Mouse (Mus musculus) testis, postnatal 14 days (tissue): ENCODE measurements around the gene Fancc.
A peak's percentile ranks its signal among the peaks of the same experiment; 100 is the strongest.

Source experiments
- DNase-seq: peaks from one replicate; pipeline ENCODE4 v3.0.0; 2021; ENCODE audit warnings: low spot score

The Fancc gene

DNA sequence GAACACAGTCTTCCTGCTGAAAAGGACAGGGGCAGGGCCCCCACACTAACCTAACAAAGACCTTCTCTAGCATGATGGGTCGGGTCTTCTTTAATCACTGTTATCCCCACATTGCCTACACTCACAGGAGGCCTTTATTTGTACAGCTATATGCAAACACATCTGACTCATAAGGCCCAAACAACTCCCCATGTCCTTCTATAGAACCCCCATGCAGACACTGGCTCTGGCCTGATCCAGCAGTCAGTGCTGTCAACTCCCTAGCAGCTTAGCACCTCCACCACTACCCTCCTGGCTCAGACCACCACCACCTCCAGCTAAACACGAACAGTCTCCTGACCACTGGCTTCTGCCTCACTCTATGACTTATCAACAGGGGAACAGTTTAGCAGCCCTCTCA lies 149.4 kb downstream of the Fancc start:
- DNase-seq: no peak

DNA sequence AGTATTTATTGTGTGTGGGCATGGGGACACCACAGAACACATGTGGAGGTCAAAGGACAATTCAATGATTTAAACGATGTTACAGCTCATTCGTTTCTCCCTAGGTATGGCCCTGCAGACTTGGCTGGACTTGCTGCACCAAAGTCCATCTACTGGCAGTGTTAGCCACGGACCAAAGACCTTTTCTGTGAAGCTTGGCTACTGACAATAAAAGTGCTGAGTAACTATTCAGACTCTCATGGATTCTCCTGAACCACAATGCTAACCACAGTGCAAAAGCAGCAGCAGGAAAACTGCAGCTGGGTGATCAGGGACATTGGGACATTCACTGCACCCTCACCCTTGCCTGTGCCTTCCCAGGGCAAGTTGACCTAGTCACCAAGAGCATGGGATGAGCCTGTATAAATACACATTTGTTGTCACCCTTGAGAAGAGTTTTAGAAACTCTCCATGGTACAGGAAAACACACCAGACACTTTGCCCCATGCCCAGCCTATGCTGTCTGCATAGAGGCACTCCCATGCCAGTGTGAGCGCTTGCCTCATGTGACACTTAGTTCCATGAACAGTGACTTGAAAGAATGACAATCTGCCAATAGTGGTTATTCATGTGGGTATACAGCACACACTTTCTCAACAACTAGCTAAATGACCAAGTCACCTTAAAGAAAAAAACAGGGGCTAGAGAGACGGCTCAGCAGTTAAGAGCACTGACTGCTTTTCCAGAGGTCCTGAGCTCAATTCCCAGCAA lies 151.4 kb downstream of the Fancc start:
- DNase-seq: no peak

DNA sequence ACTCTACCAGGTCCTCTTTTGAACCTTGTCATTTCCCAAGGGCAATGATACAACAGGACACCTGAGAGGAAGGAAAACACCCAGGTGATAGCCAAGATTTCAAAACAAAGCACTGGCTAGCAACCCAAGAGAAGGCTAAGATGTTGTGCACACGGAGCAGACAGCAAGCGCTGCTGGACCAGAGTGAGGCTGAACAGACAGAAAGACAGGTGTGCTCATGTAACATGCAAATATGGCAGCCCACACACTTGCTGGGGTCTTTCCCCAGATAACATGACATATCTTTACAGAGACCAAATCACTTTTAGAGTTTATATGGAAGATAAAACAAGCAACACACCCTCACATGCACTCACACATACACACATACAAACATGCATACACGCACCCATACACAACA lies 152.6 kb downstream of the Fancc start:
- DNase-seq: no peak

DNA sequence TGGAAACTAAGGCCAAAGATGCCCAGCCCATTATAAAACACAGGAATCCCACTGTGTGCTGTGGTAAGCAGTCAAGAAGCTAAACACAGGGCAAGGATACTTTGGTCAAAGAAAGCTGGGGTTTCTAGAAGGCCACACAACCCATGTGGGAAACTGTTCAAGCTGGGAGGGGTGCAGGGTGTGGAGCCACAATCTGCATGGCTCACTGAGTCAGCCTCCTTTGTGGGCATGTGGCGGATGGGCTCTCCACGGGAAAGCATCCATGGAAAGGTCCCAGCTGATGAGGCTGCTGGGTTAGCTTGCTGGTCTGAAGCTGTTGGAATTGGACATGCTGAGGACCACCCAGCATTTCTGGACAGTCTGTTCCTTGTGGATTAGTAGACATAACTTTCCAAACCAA lies 154.3 kb downstream of the Fancc start:
- peak; percentile 39 for DNase-seq

DNA sequence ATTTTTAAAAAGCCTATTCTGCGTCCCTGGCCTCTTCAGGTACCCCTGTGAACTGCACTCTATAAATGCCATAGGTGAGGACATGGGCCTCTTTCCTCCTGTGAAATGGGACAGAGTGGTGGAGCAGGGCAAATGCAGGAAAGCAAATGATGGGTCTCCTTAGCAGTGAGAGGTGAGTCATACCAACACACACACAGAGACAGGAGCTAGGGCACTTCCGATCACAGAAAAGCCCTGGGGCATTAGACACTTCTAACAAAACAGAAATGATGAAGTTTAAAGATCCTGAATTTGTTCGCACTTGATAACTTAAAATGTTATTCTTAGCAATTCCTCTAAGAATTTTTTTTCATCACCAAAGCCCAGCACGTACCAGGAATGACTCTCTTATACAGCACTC lies 157.1 kb downstream of the Fancc start:
- DNase-seq: no peak

DNA sequence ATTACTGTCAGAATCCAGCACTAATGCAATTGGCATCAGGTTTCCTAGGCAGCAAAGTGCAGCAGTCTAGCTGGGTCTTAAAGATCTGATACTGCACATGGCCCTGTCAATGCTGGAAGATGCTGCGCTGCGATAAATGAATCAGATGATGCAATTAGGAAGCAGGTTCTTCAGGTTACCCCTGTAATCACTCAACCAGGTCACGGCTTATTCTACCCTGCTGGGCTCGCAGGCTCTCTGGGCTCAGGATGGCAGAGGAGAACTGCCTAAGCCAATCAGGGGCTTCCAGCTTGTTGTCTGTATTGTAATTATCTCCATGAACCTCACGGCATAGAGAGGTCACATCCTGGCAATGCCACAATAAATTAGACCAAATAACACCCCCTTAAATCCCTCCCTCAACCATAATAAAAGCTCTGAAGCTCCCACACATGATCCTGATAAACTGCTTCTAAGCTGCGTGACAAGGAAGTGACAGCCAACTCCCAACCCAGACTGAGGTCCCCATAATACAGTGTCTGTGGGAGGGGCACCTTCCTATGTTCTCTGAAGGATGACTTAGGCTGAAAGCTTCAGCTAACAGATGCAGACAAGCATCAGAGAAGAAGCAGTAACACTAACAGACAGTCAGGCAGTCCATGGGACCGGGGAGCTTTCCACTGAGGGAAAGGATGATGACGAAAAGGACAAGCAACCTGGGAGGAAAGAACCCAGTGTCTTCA lies 159.7 kb downstream of the Fancc start:
- no peak for DNase-seq

DNA sequence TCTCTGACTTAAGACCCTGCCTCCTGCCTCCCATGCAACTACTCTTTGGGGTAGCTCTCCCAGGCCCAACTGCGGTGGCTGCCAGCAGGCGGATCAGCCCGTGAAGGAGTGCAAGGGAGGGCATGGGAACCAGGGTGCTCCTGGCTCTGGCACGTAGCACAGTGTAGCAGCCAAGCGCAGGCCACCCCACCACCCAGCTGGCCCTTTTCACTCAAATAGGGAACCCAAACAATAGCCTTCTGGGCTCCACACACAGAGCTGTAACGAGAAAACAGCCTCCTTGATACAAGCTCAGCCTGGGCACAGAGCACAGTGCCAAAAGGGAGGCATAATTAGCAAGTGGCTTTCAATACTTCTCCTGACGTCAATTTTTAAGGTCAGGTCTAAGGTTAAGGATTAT lies 160.7 kb downstream of the Fancc start:
- DNase-seq: no peak

DNA sequence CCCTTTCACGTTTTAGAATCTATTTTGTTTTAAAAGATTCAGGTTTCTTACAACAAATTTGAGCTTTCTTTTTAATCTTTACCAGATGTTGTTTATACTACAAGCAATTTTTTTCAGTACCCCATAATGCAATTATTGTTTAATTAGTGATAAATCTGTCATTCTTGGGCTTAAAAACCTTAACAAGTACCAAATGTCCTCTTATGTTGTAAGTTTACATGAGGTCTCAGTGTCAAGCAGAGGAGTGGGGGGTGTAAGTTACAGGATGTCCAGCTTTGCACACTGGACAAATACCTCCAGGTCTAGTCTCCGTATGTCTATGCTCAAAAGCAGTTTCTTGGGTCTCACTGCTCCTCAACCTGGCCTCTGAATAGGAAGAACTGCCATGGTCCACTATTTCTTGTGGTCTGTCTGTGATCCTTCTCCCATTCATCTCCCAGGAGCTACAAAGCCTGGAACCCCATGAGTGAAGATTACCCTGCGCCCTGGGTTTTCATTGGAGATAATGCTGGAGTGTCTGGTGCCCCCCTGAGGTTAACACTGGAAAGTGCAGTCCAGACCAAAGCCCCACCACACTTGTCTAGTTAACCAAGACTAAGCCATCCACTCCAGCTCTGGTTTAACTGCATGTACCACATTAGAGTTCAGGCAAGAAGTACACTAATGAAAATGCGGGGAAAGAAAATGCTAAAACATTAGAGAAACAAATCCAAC lies 161.5 kb downstream of the Fancc start:
- DNase-seq: no peak

DNA sequence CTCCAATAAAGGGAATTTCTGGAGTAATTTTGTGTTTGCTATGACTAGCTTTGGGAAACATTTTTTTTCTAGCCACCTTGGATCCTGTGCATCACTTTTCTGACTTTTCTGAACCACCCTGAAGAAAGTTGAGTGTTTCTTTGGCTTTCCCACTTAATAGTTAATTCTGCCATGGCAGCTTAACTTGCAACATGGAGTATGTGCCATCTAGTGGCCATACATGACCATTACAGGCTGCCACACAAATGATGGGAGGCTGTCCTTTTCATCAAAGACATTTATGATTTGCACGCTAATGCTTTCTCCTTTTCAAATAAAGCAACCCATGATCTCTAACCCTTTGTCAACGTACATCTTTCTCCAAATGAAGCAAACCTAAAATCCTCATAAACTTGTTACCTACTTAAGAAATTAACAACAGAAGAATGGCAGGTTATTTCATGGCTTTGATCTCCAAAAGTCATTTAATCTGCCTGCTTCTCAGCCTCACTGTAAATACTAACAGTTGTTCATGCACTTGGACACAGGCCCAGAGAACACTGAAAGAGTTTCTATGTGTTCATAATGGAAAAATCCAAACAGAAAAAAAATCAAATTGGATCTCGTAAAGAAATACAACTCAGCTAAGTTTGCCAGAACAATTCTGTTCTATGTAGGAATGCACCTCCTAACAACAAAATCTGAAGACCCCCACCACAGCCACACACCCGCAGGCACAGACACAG lies 164.3 kb downstream of the Fancc start:
- no peak for DNase-seq

DNA sequence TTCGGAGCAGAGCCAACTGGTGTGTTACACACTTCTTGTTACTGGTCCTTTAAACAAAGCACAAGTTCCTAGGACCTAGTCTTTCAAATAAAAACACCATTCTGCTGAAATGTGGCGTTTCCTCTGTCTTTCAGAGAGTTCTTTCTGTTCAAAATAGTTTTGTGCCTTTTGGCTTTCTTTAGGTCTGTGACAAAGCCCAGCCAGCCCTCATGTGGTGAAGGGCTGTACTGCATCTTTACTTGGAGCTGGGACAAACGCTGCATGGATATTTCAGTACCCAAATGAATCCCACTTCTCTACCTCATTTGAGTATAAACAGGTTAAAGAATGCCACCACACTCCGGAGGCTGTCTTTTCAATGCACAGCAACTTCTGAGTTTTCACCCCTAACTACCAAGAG lies 165.7 kb downstream of the Fancc start:
- DNase-seq: no peak

DNA sequence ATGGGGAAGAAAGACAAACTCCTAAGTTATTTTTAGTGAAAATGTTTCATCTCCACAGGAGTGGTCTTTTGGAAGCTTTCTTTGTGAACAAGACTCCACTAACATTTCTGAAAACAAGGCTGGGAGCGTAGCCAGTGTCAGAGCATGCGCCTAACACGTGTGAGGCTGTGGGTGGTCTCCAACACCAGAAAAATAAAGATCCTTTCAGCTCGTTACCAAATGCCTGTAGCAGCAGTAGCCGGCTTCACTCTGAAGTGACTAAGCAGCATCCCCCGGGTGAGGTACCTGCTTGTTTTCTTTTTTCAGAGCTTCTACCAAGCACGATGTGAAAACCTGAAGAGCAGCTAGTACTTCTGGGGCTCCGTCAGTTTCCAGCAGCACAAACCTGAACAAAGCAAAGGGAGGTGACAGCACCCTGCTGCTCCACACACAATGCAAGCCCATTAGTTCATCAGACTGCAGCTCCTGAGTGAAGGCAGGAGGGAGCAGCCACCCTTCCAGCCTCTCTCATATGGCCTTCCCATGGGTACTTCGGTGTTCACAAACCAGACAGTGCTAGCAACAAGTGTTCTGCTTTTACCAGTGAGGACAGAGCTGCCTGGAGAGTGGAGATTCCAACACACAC lies 166.7 kb downstream of the Fancc start:
- DNase-seq: no peak

DNA sequence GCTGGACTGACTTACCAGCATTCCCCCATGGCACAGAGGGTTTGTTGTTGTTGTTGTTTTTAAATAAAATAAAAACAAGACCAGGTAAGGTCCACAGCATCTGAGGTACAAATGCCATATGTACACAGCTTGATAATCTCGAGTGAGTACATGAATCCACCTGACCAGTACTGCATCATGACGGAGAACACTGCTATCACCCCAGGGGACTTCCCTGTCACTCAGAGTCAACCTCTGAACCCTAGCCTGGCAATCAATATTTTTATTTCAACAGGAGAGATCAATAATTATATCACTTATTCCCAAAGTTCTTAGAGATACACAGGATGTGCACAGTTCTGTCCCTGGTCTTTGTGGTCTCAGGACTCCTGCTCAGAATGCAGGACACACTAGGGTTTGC lies 171.1 kb downstream of the Fancc start:
- DNase-seq: no peak

DNA sequence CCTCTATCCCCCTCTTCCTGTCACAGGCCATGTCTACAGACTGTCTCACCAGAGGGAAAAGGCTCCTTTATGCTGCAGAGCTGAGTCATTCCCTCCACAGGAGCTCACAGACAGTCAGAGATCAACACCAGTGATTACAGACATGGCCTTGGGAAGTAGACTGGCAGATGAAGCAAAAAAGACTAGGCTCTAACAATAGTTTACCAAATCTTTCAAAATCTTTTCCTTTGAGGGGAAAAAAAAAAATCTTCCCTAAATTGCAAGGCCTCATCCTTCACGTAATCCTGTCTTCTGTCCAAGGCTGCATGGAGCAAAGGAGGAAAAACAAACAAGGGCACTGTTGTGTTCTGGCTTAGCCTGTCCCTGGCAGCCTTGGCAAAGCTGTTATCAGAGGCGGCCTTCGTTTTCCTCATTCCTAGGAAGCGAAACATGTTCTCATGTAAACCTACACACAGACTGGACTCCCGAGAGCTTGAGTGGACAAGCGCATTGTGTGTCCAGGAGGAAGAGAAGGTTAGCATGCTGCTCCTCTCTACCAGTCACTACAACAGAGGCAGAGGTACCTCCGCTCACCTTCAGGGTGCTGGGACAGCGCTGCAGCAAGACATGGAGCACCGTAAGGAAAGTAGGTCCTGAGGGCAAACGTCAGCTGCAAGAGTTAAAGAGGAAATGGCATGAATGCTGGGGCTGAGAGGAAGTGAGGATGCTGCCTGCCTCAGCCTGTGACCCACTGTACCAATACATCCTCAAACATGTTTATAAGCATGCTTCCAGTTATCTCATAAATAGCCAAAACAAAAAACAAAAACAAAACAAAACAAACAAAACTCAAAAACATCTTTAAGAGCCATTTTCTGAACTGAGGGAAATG lies 171.9 kb downstream of the Fancc start:
- peak; percentile 66 for DNase-seq

DNA sequence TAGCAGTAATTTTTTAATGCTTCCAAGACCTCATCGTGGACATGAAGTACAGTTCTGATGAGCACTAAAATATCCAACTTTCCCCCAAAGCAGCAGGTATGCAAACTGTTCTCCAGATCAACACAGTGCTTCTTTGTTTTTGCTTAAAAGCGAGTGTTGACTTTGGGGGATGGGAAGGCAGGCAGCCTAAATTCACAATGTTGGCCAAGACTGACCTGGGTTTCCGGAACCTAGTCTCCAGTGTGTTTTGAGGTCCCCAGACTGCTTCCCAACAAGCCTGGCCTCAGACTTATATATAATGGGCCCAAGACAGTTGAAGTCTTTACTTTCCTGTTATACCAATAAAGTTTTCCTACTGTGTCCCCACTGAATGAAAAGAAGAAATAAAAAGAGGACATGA lies 172.8 kb downstream of the Fancc start:
- DNase-seq: no peak

DNA sequence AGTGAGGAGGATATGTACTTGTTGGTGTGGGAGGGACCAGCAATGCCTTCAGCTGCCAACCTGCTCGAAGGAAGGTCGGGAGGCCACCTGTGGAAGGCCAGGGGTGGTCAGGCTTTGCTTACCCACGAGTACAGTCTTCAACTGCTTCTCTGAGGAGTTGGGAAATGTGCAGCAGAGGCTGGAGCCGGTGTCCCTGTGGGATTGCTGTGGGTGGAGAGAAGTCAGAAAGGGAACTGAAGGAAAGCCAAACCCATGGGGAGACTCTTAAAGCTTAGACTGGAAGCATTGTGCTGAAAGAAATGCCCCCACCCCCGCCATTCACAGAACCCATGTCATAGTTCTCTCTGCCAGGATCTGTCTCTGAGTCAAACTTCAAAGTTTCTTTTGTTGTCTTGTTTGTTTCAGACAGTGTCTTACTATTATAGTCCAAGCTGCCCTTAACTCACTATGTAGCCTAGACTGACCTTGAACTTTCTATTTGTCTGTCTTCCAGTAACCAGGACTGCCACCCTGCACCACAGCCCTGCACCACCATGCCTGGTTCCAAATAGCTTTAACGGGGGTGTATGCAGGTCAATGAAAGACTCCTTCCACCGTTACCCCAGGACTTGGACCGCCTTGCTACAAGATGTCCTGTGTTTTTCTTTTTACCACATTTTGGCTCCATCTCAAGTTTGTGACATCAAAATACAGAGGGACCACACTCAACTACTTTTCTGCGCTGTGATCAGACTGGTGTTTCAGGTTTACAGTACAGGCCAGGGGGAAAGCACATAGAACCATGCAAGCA lies 173.6 kb downstream of the Fancc start:
- no peak for DNase-seq

DNA sequence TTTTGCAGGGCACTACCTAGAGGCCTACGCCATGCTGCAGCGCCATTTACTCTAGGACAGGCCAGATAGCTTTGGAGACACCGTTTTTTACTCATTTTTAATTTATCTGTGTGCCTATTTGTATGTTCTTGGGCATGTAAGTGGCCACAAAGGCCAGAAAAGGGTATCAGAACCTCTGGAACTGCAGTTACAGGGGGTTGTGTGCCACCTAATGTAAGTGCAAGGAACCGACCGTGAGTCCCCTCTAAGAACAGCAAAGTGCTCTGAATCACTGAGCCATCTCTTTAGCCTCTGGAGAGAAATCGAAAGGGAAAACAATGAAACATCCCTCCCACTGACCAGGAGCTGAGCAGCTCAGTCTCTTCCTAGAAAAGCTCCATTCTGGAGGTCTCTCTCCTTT lies 174.3 kb downstream of the Fancc start:
- DNase-seq: no peak

DNA sequence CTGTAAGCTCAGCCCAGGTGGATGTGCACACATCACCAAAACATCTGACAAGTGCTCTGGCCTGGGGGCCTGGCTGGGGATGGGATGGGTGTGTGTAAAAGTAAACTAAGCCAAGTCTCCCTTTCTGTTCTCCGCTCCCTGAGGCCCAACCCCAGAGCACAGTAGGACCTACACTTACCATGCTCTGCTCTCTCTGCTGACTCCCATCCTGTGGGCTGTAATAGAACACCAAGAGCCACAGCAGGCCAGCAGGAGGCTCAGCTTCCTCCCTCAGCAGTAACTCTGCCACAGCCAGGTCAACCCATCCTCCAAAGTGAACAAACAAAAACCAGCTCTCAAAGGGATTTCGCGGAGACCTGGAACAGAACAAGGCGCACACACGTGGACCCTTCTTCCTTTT lies 175.4 kb downstream of the Fancc start:
- no peak for DNase-seq

DNA sequence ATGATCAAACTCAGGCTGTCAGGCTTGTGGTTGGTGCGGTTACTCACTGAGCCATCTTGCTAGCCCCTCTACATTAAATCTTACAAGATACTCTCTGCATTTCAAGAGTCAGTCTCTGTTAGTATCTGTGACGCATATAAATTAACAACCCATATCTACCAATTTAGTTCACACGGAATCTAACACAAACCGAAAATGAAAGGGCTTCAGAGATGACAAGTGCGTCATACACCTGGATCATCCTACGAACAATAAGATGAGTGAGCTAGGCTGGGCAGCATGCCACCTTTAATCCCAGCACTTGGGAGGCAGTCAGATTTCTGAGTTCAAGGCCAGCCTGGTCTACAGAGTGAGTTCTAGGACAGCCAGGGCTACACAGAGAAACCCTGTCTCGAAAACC lies 177.3 kb downstream of the Fancc start:
- no peak for DNase-seq

DNA sequence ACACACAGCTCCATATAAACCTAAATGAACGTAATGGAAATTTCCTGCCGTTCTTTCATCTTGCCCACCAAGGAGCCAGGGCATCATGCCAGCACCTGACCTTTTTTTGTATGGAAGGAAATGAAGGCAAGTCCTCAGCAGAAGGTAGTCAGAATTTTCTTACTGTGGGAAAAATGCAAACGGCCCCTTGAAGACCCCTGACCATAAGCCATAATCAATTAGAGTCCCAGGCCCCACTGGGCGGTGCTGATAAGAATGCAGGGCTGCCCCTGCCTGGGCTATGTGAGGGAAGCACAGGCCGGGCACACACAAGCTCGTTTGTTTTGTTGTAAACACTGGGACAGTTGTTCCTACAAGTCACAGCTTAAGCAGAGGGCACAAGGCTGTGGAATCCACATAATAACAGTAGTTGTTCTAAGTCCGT lies 179.4 kb downstream of the Fancc start:
- no peak for DNase-seq

DNA sequence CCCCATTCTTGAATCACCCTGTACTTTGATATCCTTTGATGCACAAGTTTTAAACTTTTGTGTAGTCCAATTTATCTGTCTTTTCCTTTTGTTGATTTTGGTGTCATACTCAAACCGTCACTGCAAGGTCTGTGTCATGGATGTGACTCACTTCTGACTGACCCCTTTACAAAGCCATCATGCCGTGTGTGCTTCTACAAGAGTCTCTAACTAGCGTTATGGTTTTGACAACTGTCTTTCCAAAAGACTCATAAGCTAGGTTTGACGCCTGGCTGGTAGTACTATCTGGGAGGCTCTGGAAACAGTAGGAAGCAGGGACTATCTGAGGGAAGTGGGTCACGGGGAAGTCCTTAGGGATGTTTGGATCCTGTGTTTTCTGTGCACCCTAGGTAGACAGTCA lies 180.7 kb downstream of the Fancc start:
- DNase-seq: no peak
